Mouse (Mus musculus) adrenal gland, postnatal 4 days (tissue): ENCODE measurements around the gene Khdrbs2. TPM values are rescaled to one million over a fixed set of nuclear protein-coding genes. Genes with fewer than 3 reads are reported as not detected.

Source experiments
- DNase-seq, 2 experiments: peaks; one replicate each; pipeline ENCODE4 v3.0.0; 2021 to 2022; ENCODE audit warnings: low spot score in 2 of 2, mixed read lengths in 2 of 2
- long read RNA-seq, 2 experiments: library from polyadenylated mRNA; stranded (forward); transcript quantifications; one replicate each; pipeline ENCODE4 v2.0.0; 2021
- total RNA-seq, 2 experiments: library from RNA; stranded (reverse); gene quantifications; 2 replicates each; pipeline ENCODE4 v1.2.3; 2021

The Khdrbs2 gene
- 1 to 10 TPM; 1.0 to 1.8 TPM for total RNA-seq
- long read RNA-seq, experiment 1, partial matches to known transcripts, result 0 of 1 reads
- long read RNA-seq, experiment 1, other reads (novel, unspliced or antisense), result 0 of 1 reads
- long read RNA-seq, experiment 2, partial matches to known transcripts, result 0 of 3 reads
- long read RNA-seq, experiment 2, other reads (novel, unspliced or antisense), result 1 of 3 reads

GRCm38 (mm10) chr1:32172506-32173239, at the start of gene Khdrbs2:
Gene Khdrbs2, plus strand, starts transcription at chr1:32172714.
- DNase-seq, result peak; percentile 15 to 39

GRCm38 (mm10) chr1:32174566-32174965, 2.1 kb downstream of the Khdrbs2 start:
- DNase-seq, result no peak

- DNase-seq, result no peak
Measured at GRCm38 (mm10) chr1:32199664-32200260, 27.2 kb downstream of the Khdrbs2 start.

DNA sequence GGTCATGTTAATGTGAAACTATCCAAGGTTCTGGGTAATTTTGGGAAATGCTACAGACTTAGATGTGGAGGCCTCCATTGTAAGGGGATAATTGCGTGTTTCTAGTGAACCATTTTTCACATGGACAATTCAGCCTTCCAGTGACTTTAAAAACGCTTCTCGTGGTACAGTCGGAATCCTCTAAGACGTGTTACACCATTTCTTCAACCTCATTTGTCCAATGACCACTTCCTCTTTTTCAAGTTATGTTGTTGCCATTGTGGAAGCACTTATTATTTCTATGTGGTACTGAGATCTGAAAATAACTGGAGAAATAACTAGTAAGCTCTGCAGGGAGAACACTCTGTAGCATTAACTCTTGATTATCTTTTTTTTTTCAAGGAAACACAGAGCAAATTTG, 75.9 kb downstream of the Khdrbs2 start:
- no peak for DNase-seq

GRCm38 (mm10) chr1:32249602-32250001, 77.1 kb downstream of the Khdrbs2 start:
- no peak for DNase-seq

DNA sequence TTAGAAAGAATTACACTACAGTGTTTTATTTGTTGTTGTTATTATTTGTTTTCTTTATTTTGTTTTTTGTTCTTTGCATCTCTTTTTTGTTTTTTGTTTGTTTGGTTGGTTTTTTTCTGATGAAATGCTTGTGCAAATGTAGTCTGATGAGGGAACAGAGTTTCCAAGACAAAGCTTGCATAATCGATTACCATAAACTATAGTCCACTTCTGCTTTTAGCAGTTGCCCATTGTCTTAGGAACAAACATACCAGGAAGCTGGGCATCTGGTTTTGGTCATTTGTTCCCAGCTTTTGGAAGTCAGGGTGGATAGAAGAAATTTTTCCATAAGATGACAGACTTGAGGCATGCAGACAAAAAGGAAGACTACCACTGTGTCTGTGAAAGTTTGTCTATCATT, 77.8 kb downstream of the Khdrbs2 start:
- no peak for DNase-seq

- DNase-seq, result no peak
Measured at GRCm38 (mm10) chr1:32258942-32259341, 86.4 kb downstream of the Khdrbs2 start.

GRCm38 (mm10) chr1:32270519-32270918, 98.0 kb downstream of the Khdrbs2 start:
- no peak for DNase-seq

- DNase-seq, result no peak
Measured at GRCm38 (mm10) chr1:32294702-32295101, 122.2 kb downstream of the Khdrbs2 start.

GRCm38 (mm10) chr1:32301391-32301790, 128.9 kb downstream of the Khdrbs2 start:
- no peak for DNase-seq

DNA sequence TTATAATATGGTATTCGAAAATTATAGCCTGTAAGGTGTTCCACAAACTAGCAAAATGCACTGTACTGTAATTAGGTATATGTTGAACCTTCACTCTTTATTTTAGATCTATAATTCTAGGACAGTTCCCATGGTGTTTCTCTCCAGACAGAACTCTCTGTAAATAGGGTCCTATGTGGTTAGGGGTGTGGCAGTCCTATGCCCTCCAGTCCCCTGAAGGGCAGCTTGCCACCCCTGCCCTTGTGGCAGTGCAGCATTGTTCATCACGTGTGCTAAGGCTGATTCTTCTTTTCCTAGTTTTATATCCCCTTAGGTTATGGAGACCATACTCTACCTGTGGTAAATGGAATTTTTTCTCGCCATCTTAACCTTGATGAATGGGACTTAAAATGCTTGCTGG, 136.6 kb downstream of the Khdrbs2 start:
- DNase-seq, result no peak

DNA sequence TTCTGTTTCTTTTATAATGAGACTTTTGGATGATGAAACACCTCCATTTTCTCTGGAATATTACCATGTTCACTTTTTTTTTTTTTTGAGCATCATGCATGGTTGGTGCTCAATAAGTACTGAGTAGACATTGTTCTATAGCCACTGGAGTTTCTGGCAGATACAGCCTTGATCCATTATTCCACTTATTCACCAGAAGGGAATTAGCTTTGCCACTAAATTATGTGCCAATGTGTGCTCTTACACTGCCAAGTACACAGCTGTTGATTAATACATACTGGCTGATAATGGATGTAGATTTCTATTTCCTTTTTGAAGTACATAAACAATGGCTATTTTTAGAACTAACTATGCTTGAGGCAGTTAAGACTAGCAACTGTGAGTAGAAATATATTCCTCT, 137.1 kb downstream of the Khdrbs2 start:
- DNase-seq, result no peak

DNA sequence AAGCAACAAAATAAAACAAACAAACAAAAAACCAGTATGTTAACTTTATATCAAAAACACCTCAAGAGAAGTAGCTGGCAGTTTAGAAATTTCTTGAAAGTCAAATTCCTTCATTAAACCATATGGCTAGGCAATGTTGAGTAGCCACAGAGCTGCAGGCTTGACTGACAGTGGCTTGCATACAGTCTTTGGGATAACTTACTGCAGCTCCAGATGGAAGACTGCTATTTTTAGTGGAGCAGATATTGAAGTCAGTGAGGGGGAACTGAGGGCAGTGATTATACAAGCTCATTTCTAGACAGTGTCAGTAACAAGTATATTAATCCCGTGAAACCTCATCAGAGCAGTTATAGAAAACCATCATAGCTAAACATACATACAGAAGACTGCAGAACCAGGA, 166.6 kb downstream of the Khdrbs2 start:
- DNase-seq, result no peak

DNA sequence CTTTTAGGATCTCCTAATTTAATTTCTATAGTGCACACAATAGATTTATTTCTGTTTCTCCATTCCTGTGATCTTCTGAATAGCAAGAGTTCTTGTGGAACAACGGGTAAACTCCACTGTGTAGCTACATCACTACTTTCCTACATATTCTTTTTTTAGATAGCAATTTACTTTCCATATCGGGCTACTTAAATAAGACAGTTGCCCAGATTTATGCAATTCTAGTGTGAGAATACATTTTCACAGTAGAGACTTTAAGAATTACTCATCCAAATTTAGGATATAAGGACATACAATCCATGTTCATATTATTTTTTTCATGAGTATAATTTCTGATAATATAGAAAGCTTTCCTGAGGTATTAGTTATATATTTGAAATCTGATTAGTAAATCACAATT, 175.0 kb downstream of the Khdrbs2 start:
- DNase-seq, result no peak

- DNase-seq, result no peak
Measured at GRCm38 (mm10) chr1:32352076-32352475, 179.6 kb downstream of the Khdrbs2 start.

- DNase-seq, result no peak
Measured at GRCm38 (mm10) chr1:32363539-32363938, 191.0 kb downstream of the Khdrbs2 start.

GRCm38 (mm10) chr1:32397553-32397952, 225.0 kb downstream of the Khdrbs2 start:
- DNase-seq, result no peak

DNA sequence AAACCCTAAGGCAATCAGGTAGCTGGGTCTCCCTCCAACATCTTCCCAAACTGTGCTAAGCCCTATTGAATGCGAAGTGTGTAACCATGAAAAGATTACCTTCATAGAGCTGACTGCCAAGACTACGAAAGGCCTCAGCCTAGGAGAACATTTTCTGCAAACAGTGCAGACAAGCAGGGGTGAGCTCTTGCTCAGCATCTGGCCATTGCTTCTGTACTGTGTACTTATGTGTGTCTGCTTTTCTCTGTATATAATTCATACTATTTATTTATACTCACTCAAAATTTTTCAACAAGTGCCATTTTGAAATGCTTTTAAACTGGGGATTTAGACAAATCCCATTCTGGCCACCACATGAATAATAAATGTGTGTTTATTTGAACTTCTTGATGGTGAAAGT, 235.1 kb downstream of the Khdrbs2 start:
- no peak for DNase-seq

- no peak for DNase-seq
Measured at GRCm38 (mm10) chr1:32428410-32428809, 255.9 kb downstream of the Khdrbs2 start.

DNA sequence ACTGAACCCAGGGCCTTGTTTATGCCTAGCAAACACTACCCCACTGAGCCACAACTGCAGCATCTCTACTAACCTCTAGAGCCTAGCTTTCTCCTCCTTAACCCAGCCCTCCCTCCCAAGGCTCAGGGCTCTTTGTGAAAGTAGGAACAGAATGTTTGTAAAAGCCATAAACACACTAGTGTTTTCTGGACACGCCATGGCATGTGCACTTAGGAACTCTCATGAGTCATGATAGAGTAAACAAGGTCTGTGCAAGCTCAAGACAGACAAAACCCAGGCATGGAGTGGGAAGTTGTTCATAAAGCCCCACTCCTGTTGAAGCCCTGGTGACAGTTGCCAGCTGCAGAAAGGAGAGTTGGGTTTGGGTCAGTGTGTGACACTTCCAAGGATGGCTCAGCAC, 257.0 kb downstream of the Khdrbs2 start:
- DNase-seq, result no peak

- no peak for DNase-seq
Measured at GRCm38 (mm10) chr1:32430516-32430915, 258.0 kb downstream of the Khdrbs2 start.

DNA sequence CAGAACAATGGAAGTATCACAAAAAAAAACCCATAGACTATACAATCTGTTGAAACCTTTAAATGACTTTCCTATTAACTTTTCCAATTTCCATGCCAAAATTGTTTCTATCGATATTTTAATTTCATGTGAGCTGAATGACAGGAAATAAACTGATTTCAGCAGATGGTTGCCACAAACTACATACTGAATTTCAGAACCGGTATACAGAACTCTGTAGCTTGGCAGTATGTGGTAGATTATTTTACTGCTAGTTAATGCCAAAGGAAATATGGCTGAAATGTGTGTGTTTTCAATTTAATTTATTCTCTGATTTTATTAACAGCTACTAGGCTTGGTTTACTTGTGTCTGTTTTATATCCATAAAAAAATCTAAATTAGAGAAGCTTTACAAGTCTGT, 260.6 kb downstream of the Khdrbs2 start:
- DNase-seq, result no peak

DNA sequence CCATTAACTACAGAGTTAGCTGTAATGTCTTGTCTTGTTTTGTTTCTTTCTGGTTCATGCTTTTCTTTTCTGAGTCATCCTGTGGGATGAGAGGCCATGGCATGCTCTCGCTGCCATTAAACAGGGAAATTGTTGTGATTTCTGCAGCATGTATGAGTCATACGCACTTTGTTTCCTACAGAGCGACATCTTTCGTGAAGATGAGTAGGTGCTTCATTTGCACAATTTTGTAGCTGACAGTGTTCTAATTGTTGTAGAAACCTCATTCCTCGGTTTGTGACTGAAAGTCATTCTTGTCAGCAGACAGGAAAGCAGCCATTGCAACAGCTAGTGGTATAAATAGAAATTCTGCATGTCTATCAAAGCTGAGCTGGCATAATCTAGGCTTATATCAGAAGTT, 271.4 kb downstream of the Khdrbs2 start:
- DNase-seq, result no peak
